Mouse (Mus musculus): ENCODE measurements around the gene C1qtnf12. TPM values are rescaled to one million over a fixed set of nuclear protein-coding genes. Genes with fewer than 3 reads are reported as not detected.
A peak's percentile ranks its signal among the peaks of the same experiment; 100 is the strongest.

Gene C1qtnf12
- total RNA-seq, 2 experiments from 2014 or later, result 13.1 to 21.3 TPM

DNA sequence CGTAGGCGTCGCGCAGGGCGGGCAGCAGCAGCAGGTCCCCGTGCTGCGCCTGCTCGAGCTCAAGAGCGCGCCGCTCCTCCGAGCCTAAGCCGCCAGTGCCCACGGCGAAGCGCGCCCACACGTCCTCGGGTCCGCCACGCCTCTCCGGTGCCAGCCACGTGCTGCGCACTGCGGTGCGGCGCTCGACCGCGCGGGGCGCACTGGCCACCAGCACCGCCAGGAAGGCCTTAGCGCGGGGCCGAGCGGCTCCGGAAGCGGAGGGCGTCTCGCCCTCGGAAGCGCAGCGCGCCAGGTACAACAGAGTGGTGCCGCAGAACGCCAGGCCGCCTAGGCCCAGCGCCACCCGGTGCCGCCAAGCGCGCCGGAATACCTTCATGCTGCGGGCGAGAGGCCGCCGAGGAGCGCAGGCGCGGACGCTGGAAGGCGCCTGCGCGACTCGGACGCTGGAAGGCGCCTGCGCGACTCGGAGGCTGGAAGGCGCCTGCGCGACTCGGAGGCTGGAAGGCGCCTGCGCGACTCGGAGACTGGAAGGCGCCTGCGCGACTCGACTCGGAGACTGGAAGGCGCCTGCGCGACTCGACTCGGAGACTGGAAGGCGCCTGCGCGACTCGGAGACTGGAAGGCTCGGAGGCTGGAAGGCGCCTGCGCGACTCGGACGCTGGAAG, 30.3 kb downstream of the C1qtnf12 start, which contains the start of the genes B3galt6 and Sdf4:
TSS of gene B3galt6 (minus strand) at position 409 of the 665 bp plus-strand sequence.
TSS of gene Sdf4 (plus strand) at position 632 of the 665 bp plus-strand sequence.
- DNase-seq, result peak; percentile 87 to 88

DNA sequence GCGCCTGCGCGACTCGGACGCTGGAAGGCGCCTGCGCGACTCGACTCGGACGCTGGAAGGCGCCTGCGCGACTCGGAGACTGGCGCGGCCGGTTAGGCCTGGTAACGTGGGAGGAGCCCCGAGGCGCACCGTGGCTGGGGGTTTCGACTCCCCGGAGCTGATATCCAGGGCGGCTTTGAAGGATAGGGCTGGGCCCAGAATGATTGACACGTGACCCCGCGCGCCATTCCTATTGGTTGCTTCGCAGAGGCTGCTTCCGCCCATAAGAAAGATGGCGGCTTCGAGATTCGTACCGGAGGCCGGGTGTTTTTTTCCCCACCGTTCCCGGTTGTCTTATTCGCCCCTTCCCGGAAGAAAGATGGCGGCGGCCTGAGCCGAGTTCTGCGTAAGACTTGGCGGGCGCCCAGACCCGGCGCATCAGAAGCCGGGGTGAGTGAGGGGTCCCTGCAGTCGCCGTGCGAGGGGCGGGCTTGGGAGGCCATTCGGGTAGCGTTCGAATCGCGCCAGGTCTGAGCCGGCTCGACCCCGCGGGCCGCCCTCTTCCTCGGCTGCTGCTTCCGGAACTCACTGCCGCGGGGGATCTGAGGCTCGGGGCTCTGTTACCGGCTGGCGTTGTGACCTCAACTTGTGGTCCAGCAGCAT, 30.9 kb downstream of the C1qtnf12 start:
- DNase-seq, result peak in 1 of 2 experiments; percentile 99
- intact Hi-C loops (cut with DNase I), result loop anchor here (5.0 kb wide), 2 partner anchors 36 to 39 kb away; no protein-coding TSS in a partner anchor

More for the DNA sequence above, 30.3 kb downstream of the C1qtnf12 start, which contains the start of the genes B3galt6 and Sdf4:
- intact Hi-C loops (cut with DNase I), result loop anchor here (5.0 kb wide), 2 partner anchors 35 to 40 kb away; no protein-coding TSS in a partner anchor

DNA sequence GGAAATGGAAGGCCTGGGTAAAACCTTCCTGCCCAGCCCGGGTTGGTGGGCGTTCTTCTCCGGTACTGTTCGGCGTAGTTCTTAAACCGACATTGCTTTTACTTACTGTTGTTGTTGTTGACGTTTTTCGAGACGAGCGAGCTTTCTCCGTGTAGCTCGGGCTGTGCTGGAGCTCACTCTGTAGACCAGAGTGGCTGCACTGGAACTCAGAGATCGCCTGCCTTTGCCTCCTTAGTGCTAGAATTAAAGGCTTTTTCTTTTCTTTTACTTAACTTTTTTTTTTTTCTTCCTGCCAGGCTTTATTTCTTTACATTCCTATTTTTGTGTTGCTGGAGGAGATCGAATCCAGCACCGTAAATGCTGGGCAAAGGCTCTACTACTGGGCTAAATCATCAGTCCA, 31.5 kb downstream of the C1qtnf12 start:
- no peak for DNase-seq
- intact Hi-C loops (cut with DNase I), result loop anchor here (5.0 kb wide), 2 partner anchors 36 to 39 kb away; no protein-coding TSS in a partner anchor

DNA sequence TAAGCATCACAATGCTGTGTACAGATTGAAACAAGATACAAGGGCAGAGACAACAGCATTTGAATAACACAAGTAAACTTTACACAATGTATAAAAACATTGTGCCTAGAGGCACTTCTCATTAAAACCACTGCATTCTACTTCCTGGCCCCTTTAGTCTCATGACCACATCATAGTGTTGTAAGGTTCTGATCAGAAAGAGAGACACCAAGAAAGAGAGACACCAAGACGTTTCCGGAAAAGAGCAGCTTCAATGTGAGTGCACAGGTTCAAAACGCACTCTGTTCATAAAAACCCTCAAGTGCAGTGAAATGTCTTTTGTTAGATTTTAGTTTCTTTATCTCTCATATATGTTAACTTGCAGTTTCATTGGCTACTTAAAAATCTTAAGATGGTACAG, 42.0 kb downstream of the C1qtnf12 start:
- intact Hi-C loops (cut with DNase I), result no loop called here
- no peak for DNase-seq

DNA sequence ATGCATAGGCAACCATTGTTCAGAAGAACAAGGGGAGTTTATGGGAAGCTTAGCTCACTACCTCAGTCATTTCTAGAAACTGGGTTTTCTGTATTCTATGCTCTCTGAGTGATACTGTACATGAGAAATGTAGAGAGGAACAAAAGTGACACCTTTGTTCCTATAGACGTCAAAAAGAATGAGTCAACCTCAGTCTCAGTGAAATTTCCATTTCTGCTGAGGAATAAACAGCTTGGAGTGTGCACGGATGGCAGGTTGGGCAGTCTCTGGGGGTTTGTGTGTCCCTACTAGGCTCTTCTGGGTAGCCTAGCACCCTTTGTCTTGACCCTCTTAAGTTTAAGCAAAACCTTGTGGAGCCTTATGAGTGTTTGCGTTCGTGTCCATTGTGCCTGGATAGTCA, 46.3 kb downstream of the C1qtnf12 start:
- intact Hi-C loops (cut with DNase I), result no loop called here
- DNase-seq, result no peak

DNA sequence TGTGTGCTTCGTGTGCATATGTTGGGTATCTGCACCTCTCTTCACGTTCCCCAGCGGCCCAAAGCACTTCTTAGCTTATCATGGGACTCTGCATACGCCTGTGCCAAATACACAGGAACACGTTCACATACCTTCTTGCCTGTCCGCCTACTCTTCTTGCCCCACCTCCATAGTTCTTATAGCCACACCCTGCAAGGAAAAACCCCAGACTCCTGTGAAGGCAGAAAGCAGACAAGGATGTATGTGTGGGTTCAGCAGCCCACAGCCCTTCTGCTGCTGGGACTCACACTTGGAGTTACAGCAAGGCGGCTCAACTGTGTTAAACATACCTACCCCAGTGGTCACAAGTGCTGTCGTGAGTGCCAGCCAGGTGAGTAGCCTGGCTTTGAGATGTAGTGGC, 51.5 kb downstream of the C1qtnf12 start, which contains the start of gene Tnfrsf4:
TSS of gene Tnfrsf4 (plus strand) at position 207 of the 400 bp plus-strand sequence.
- no peak for DNase-seq
- intact Hi-C loops (cut with DNase I), result no loop called here

DNA sequence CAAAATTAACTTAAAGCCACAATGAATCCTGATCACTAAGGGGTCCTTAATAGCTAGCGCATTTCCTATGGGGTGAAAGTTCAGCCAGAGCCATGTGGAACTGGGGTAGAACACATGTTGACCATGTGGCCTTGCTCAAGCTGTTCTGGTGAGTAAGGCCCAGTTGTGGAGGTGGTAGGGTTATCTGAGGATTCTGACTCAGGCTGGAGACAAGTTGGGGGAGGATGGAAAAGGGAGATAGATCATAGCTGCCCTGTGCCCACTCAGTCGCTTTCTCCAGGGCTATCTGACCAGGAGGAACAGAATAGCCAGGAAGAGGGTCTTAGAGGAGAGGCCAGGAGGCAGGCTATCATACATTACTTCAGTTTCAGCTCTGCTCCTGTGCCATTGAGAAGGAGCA, 52.3 kb downstream of the C1qtnf12 start:
- no peak for DNase-seq
- intact Hi-C loops (cut with DNase I), result no loop called here

Other genes with a start within 250 kb of the C1qtnf12 start
- under 1 TPM; 0.28 to 0.39 TPM for gene Tmem240, start 227.5 kb upstream of the C1qtnf12 start, total RNA-seq (2021)
- 10 to 100 TPM; 23.7 to 26.6 TPM for gene Atad3a, start 201.2 kb upstream of the C1qtnf12 start, total RNA-seq (2021)
- 1 to 10 TPM; 4.6 to 4.7 TPM for gene Vwa1, start 187.6 kb upstream of the C1qtnf12 start, total RNA-seq (2021)
- gene Tmem88b, start 176.4 kb upstream of the C1qtnf12 start, total RNA-seq (2021), result under 1 TPM; 0.67 to 0.87 TPM
- not detected for gene Ankrd65, start 171.9 kb upstream of the C1qtnf12 start, total RNA-seq (2021)
- gene Mrpl20, start 159.4 kb upstream of the C1qtnf12 start, total RNA-seq (2021), result 10 to 100 TPM; 38.3 to 49.1 TPM
- gene Ccnl2, start 149.8 kb upstream of the C1qtnf12 start, total RNA-seq (2021), result 10 to 100 TPM; 19.7 to 23.7 TPM
- gene Aurkaip1, start 131.0 kb upstream of the C1qtnf12 start, total RNA-seq (2021), result 10 to 100 TPM; 67.3 to 73.1 TPM
- gene Mxra8, start 122.6 kb upstream of the C1qtnf12 start, total RNA-seq (2021), result 10 to 100 TPM; 29.9 to 32.7 TPM
- gene Dvl1, start 114.9 kb upstream of the C1qtnf12 start, total RNA-seq (2021), result 100 to 1,000 TPM; 104 to 110 TPM
- under 1 TPM in 1 of 2 experiments, not detected in 1; 0.07 TPM for gene Tas1r3, start 99.0 kb upstream of the C1qtnf12 start, total RNA-seq (2021)
- 10 to 100 TPM; 14.5 to 16.0 TPM for gene Cptp, start 92.9 kb upstream of the C1qtnf12 start, total RNA-seq (2021)
- gene Ints11, start 92.8 kb upstream of the C1qtnf12 start, total RNA-seq (2021), result 10 to 100 TPM; 11.9 to 15.4 TPM
- 10 to 100 TPM; 11.4 to 12.8 TPM for gene Pusl1, start 70.5 kb upstream of the C1qtnf12 start, total RNA-seq (2021)
- gene Acap3, start 70.5 kb upstream of the C1qtnf12 start, total RNA-seq (2021), result 1 to 10 TPM; 7.4 to 7.8 TPM
- 10 to 100 TPM; 53.3 to 61.5 TPM for gene Ube2j2, start 18.5 kb upstream of the C1qtnf12 start, total RNA-seq (2021)
- gene B3galt6, start 30.3 kb downstream of the C1qtnf12 start, total RNA-seq (2021), result 1 to 10 TPM; 1.1 to 1.5 TPM
- 10 to 100 TPM; 63.1 to 68.4 TPM for gene Sdf4, start 30.6 kb downstream of the C1qtnf12 start, total RNA-seq (2021)
- gene Tnfrsf4, start 51.5 kb downstream of the C1qtnf12 start, total RNA-seq (2021), result under 1 TPM; 0.59 to 0.94 TPM
- gene Tnfrsf18, start 63.8 kb downstream of the C1qtnf12 start, total RNA-seq (2021), result under 1 TPM in 1 of 2 experiments, not detected in 1; 0.48 TPM
- gene Ttll10, start 97.1 kb downstream of the C1qtnf12 start, total RNA-seq (2021), result not detected
- gene 9430015G10Rik, start 147.7 kb downstream of the C1qtnf12 start, total RNA-seq (2021), result 1 to 10 TPM; 3.1 to 4.7 TPM
- not detected for gene Rnf223, start 168.2 kb downstream of the C1qtnf12 start, total RNA-seq (2021)
- gene Agrn, start 235.2 kb downstream of the C1qtnf12 start, total RNA-seq (2021), result 1 to 10 TPM; 7.0 to 8.6 TPM
- 1 to 10 TPM in 1 of 2 experiments, under 1 TPM in 1; 0.97 to 1.1 TPM for gene Isg15, start 238.5 kb downstream of the C1qtnf12 start, total RNA-seq (2021)
- 1 to 10 TPM; 2.8 to 4.4 TPM for gene AW011738, start 241.0 kb downstream of the C1qtnf12 start, total RNA-seq (2021)